Mouse (Mus musculus): ENCODE measurements around the gene Per2.

DNA sequence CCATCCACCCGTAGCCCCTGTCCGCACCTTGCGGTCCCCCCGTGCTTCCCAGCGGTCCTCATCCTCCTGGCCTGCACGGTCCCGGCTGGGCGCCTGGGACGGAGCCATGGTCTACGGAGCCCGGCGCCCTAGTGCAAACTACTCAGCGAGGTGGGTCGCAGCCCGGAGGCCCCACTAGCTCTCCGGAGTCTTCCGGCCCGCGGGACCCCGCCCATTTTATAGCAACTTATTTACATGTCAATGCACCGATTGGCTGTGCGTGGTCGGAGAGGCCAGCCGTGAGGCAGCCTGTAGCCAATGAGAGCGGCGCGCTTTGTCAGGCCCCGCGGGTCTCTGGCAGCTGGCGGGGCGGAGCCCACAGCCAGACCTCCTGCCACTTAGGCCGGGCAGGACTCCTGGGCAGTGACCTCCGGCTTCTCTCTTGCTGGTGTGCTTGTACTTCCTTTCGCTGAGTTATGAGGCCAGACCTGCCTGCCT is 46.1 kb downstream of the Per2 start:
- TF ChIP-seq CTCF (IDR thresholded peaks at IDR 0.05) (no peak), EP300 (IDR thresholded peaks at IDR 0.05) (no peak)
